Mouse (Mus musculus): ENCODE results near the gene Tbck. TPM values are rescaled to one million over a fixed set of nuclear protein-coding genes. Genes with fewer than 3 reads are reported as not detected.

Gene Tbck
- polyA plus RNA-seq, 1 experiment = 8.4 TPM

DNA sequence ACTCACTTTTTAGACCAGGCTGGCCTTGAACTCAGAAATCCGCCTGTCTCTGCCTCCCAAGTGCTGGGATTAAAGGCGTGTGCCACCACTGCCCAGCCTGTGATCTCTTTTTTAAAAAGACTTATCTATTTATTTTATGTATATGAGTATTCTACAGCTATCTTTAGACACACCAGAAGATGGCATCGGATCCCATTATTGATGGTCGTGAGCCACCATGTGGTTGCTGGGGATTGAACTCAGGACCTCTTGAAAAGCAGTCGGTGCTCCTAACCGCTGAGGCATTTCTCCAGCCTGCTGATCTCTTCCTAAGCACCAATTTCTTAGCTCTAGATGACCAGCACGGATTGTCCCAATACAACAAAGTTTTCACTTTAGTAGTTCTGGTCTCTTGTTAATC is 30.0 kb upstream of the Tbck start:
- peaks cover 1% of the 10 kb centered on the region; the same call in 1 of the 2 replicates for H3K36me3 ChIP-seq (ENCODE audit: control insufficient read depth, insufficient read depth, low read length)
- H3K27me3 ChIP-seq (replicated peaks; ENCODE audit: control insufficient read depth, insufficient read depth, low read length) = no peaks in the 10 kb centered on the region
- no peak for TF ChIP-seq CTCF (conservative IDR thresholded peaks at IDR 0.05; ENCODE audit: insufficient read depth, insufficient read length, low read depth, low read length)
- TF ChIP-seq POLR2A (IDR thresholded peaks at IDR 0.05; ENCODE audit: low read depth, low read length) = no peak
- no peak overlapping the region for H3K27ac ChIP-seq (ENCODE audit: insufficient read depth, low read depth, low read length)
- H3K4me1 ChIP-seq (ENCODE audit: control insufficient read depth, insufficient read depth, low read length) = no peaks in the 10 kb centered on the region
- no peak overlapping the region for H3K4me3 ChIP-seq (ENCODE audit: insufficient read depth, low read depth, low read length)
- 91% methylated on average over 7 of the region's 7 CpGs for WGBS
- no peak for DNase-seq

DNA sequence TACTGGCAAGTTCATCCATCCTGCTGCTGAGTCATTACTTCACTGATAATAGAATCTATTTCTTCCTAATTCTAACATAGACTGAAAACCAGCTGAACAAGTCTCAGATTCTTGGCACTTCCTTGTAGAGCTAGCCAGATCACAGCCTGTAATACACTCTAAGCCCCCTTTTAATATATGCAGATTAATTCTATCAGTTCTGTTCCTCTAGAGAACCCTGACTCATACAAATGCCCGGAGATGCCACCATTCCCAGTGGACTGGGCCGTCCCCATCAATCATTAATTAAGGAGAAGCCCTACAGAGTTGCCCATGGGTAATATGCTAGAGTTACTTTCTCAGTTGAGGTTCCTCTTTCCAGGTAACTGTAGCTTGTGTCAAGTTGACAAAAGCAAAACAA is 28.0 kb upstream of the Tbck start:
- TF ChIP-seq POLR2A (IDR thresholded peaks at IDR 0.05; ENCODE audit: low read depth, low read length) = no peak
- TF ChIP-seq CTCF (conservative IDR thresholded peaks at IDR 0.05; ENCODE audit: insufficient read depth, insufficient read length, low read depth, low read length) = no peak
- 38% methylated on average over 2 of the region's 2 CpGs for WGBS
- H3K27ac ChIP-seq (ENCODE audit: insufficient read depth, low read depth, low read length) = no peak overlapping the region
- no peaks in the 10 kb centered on the region for H3K27me3 ChIP-seq (replicated peaks; ENCODE audit: control insufficient read depth, insufficient read depth, low read length)
- no peak overlapping the region for H3K4me3 ChIP-seq (ENCODE audit: insufficient read depth, low read depth, low read length)
- H3K4me1 ChIP-seq (ENCODE audit: control insufficient read depth, insufficient read depth, low read length) = no peaks in the 10 kb centered on the region
- peaks cover 7% of the 10 kb centered on the region for H3K36me3 ChIP-seq (ENCODE audit: control insufficient read depth, insufficient read depth, low read length)
- peak; percentile 6 for DNase-seq

DNA sequence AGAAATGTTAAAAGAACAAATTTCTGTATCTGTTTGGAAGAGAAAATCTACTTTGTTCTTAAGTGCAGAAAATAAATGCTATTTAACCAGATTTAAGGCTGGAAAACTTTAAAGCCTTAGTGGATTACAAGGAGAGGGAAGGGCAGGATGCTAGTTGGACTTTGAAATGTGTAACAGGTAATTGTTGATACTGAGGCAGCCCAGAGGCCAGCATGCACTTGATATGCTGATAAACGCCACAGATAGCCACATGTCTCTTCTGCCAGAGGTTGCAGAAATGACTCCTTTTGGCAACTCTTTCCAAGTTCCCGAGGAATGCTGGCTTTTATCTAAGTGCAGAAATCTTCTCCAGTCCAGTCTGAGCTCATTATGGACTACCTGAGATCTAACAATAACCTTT is 6.5 kb upstream of the Tbck start:
- DNase-seq = no peak
- peaks cover 4% of the 10 kb centered on the region; the same call in 1 of the 2 replicates for H3K36me3 ChIP-seq (ENCODE audit: control insufficient read depth, insufficient read depth, low read length)
- no peaks in the 10 kb centered on the region for H3K27me3 ChIP-seq (replicated peaks; ENCODE audit: control insufficient read depth, insufficient read depth, low read length)
- no peak overlapping the region for H3K27ac ChIP-seq (ENCODE audit: insufficient read depth, low read depth, low read length)
- TF ChIP-seq POLR2A (IDR thresholded peaks at IDR 0.05; ENCODE audit: low read depth, low read length) = no peak
- WGBS = 80% methylated on average over 2 of the region's 2 CpGs
- no peaks in the 10 kb centered on the region for H3K4me1 ChIP-seq (ENCODE audit: control insufficient read depth, insufficient read depth, low read length)
- H3K4me3 ChIP-seq (ENCODE audit: insufficient read depth, low read depth, low read length) = no peak overlapping the region

DNA sequence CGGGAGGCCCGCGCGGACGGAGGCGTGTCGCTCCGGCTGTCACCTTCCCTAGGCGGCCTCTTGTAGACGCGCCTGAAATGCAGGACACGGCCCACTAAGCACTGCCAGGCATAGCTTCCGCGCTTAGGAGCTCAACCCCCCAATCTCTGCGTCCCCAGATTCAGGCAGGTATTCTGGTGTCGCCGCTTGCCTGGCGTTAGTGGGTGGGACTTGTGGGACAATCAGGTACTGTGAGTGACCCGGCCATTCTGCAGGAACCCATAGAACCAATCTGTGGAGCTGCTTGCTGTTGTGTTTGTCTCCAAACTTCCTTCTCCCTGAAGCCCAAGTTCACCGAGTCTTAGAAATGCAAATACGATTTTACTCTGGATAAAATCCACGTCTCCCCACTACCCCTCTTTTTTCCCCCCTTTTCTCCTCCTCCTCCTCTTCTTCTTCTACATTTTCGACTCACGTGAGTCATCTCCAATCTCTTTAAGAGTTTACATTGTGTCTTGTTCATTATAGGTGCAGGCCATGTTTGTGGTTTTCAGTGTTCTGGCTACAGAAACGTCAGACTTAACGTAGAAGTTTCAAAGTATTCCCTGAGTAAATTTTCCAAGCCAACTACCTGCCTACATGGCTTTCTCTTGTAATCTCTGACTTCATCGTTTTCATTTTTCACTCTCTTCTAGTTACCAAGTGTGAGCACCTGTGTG is 436 bp downstream of the Tbck start, which contains the start of gene Aimp1:
Gene Aimp1, minus strand, starts transcription at position 140 of the 698 bp plus-strand sequence.
- TF ChIP-seq CTCF (conservative IDR thresholded peaks at IDR 0.05; ENCODE audit: insufficient read depth, insufficient read length, low read depth, low read length) (no peak), POLR2A (IDR thresholded peaks at IDR 0.05; ENCODE audit: low read depth, low read length) (no peak)
- H3K4me3 ChIP-seq (ENCODE audit: insufficient read depth, low read depth, low read length) = peak within 1 kb of the TSS; percentile 77
- H3K27me3 ChIP-seq (replicated peaks; ENCODE audit: control insufficient read depth, insufficient read depth, low read length) = no peaks in the 10 kb centered on the region
- no peak for DNase-seq
- WGBS = 2% methylated on average over 27 of the region's 27 CpGs
- peaks cover 6% of the 10 kb centered on the region; the same call in 1 of the 2 replicates for H3K4me1 ChIP-seq (ENCODE audit: control insufficient read depth, insufficient read depth, low read length)
- peak within 1 kb of the TSS; percentile 96 for H3K27ac ChIP-seq (ENCODE audit: insufficient read depth, low read depth, low read length)
- H3K36me3 ChIP-seq (ENCODE audit: control insufficient read depth, insufficient read depth, low read length) = peaks cover 2% of the 10 kb centered on the region

DNA sequence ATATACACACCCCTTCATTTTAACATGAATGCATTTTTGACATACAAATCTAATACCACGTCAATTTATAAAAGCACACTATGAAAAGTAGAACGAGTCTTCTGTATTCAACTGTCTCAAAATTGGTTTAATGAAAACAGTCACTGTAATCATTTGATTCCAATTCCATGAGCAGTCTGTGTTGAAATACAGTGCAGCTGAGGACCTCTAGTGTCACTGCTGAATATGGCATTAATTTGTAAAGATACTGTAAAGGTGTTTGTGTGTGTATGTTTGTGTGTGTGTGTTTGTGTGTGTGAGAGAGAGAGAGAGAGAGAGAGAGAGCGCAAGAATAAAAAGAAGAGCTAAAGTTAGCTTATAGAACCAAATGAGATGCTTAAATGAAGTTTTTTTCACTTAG is 17.4 kb downstream of the Tbck start:
- H3K27me3 ChIP-seq (replicated peaks; ENCODE audit: control insufficient read depth, insufficient read depth, low read length) = no peaks in the 10 kb centered on the region
- TF ChIP-seq POLR2A (IDR thresholded peaks at IDR 0.05; ENCODE audit: low read depth, low read length) (no peak), CTCF (conservative IDR thresholded peaks at IDR 0.05; ENCODE audit: insufficient read depth, insufficient read length, low read depth, low read length) (0 out of 2 replicates have a peak, but pooled peaks have one; percentile 12)
- DNase-seq = peak; percentile 20
- 74% methylated on average over 3 of the region's 3 CpGs for WGBS
- H3K27ac ChIP-seq (ENCODE audit: insufficient read depth, low read depth, low read length) = no peak overlapping the region
- no peak overlapping the region for H3K4me3 ChIP-seq (ENCODE audit: insufficient read depth, low read depth, low read length)
- no peaks in the 10 kb centered on the region; the same call in 1 of the 2 replicates for H3K4me1 ChIP-seq (ENCODE audit: control insufficient read depth, insufficient read depth, low read length)
- H3K36me3 ChIP-seq (ENCODE audit: control insufficient read depth, insufficient read depth, low read length) = peaks cover 2% of the 10 kb centered on the region

DNA sequence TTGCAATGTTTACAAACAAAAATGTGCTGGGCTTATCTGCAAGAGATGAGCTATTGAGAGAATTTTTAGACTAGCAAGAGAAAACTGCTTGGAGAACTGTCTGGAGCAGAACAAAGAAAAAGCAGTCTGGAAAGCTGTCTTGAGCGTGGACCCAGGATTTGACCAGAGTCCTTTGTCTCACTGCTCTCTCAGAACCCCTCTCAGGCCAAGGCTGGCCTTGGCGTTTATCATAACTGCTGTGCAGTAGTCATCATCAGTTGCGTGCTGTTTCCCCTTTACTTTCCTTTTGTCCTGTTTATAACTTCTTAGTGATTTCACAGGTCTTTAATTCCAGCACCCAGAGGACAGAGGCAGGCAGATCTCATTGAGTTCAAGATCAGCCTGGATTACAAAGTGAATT is 20.3 kb downstream of the Tbck start:
- DNase-seq = no peak
- WGBS = 87% methylated on average over 3 of the region's 3 CpGs
- H3K4me1 ChIP-seq (ENCODE audit: control insufficient read depth, insufficient read depth, low read length) = no peaks in the 10 kb centered on the region
- no peak overlapping the region for H3K4me3 ChIP-seq (ENCODE audit: insufficient read depth, low read depth, low read length)
- no peak for TF ChIP-seq CTCF (conservative IDR thresholded peaks at IDR 0.05; ENCODE audit: insufficient read depth, insufficient read length, low read depth, low read length)
- TF ChIP-seq POLR2A (IDR thresholded peaks at IDR 0.05; ENCODE audit: low read depth, low read length) = no peak
- H3K27me3 ChIP-seq (replicated peaks; ENCODE audit: control insufficient read depth, insufficient read depth, low read length) = no peaks in the 10 kb centered on the region
- H3K27ac ChIP-seq (ENCODE audit: insufficient read depth, low read depth, low read length) = no peak overlapping the region
- peaks cover 2% of the 10 kb centered on the region for H3K36me3 ChIP-seq (ENCODE audit: control insufficient read depth, insufficient read depth, low read length)

DNA sequence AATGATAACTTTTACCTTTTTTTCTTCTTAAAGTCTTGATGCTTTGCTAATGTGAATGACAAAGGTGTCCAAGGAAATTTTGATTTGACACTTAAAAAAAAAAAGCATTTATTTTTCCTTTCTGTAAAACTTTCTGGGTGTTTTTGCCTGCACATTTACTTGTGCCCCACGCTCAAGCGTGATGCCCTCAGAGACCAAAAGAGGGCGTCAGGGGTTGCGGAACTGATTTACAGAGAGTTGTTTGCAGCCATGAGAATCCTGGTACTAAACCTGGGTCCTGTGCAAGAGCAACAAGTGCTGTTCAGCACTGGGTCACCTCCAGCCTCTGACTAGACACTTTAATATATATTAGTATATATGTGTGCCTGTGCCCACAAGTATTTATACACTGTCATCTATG is 23.0 kb downstream of the Tbck start:
- no peaks in the 10 kb centered on the region for H3K27me3 ChIP-seq (replicated peaks; ENCODE audit: control insufficient read depth, insufficient read depth, low read length)
- peaks cover 2% of the 10 kb centered on the region for H3K36me3 ChIP-seq (ENCODE audit: control insufficient read depth, insufficient read depth, low read length)
- TF ChIP-seq CTCF (conservative IDR thresholded peaks at IDR 0.05; ENCODE audit: insufficient read depth, insufficient read length, low read depth, low read length) (no peak), POLR2A (IDR thresholded peaks at IDR 0.05; ENCODE audit: low read depth, low read length) (no peak)
- no peak overlapping the region for H3K4me3 ChIP-seq (ENCODE audit: insufficient read depth, low read depth, low read length)
- H3K4me1 ChIP-seq (ENCODE audit: control insufficient read depth, insufficient read depth, low read length) = no peaks in the 10 kb centered on the region
- DNase-seq = no peak
- no peak overlapping the region for H3K27ac ChIP-seq (ENCODE audit: insufficient read depth, low read depth, low read length)
- 94% methylated on average over 4 of the region's 4 CpGs for WGBS

Measured in kidney, adult 2 months (tissue).